Mouse (Mus musculus): ENCODE measurements around the gene Epb41l2.

GRCm38 (mm10) chr10:25538738-25539137 is 179.1 kb downstream of the Epb41l2 start:
- TF ChIP-seq CTCF (IDR thresholded peaks at IDR 0.05; ENCODE audit: extremely low read depth, insufficient read depth, insufficient read length, insufficient replicate concordance) (no peak), POLR2A (IDR thresholded peaks at IDR 0.05; ENCODE audit: low read depth, low read length) (no peak)

All from spleen, adult 2 months (tissue).